Mouse (Mus musculus) left cerebral cortex, postnatal 25 days (tissue): ENCODE results near the gene Rbx1. TPM values are rescaled to one million over a fixed set of nuclear protein-coding genes. Genes with fewer than 3 reads are reported as not detected.
"Not testable (repeated sequence)": the region's sequence is repeated elsewhere in the genome, so short reads cannot be mapped to it uniquely, and the experiment has no call there.

ENCODE experiments used
- DNase-seq, 2 experiments: peaks; one replicate each; pipeline ENCODE4 v3.0.0; 2022; ENCODE audit warnings: low spot score in 2 of 2, mixed read lengths in 1 of 2
- intact Hi-C: fragments of 180-260 bp; cut with DNase I; formaldehyde crosslinking; loops from one replicate; pipeline ENCODE4 v1.15.1; 2025
- total RNA-seq, 2 experiments: library from RNA; stranded (reverse); gene quantifications; 2 replicates each; pipeline ENCODE4 v1.2.3; 2021

The Rbx1 gene
- total RNA-seq, 2 experiments from 2014 or later = 132 to 133 TPM

DNA sequence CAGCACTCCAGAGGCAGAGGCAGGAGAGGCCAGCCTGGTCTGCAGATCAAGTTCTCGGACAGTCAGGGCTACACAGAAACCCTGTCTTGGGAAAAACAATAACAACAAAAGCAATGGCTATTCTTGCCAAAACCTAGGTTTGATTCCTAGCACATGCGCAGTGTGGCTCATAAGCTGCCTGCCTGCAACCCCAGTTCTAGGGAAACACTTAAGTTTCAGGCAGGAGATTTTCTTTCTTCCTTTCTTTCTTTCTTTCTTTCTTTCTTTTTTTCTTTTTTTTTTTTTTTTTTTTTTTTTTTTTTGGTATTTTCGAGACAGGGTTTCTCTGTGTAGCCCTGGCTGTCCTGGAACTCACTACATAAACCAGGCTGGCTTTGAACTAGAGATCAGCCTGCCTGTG is 14.2 kb downstream of the Rbx1 start:
- intact Hi-C loops, DNase-seq: not testable (repeated sequence)

GRCm38 (mm10) chr15:81480977-81481379 is 14.9 kb downstream of the Rbx1 start:
- DNase-seq = peak in 1 of 2 experiments; percentile 47
- intact Hi-C loops = no loop called here

GRCm38 (mm10) chr15:81482966-81483365 is 16.9 kb downstream of the Rbx1 start:
- intact Hi-C loops = no loop called here
- no peak for DNase-seq

DNA sequence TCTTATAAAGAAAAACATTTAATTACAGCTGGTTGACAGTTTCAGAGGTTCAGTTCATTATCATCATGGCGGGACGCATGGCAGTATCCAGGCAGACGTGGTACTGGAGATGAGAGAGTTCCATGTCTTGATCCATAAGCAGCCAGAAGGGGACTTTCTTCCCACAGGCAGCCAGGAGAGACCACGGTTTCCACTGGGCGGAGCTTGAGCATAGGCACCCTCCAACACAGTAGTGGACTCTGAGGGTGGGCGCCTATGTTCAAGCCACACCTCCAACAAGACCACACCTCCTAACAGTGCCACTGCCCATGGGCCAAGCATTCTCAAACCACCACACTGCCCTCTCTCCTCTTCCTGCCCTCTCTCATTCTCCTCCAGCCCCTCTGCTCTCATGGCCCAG is 17.6 kb downstream of the Rbx1 start:
- DNase-seq = no peak
- intact Hi-C loops = no loop called here

DNA sequence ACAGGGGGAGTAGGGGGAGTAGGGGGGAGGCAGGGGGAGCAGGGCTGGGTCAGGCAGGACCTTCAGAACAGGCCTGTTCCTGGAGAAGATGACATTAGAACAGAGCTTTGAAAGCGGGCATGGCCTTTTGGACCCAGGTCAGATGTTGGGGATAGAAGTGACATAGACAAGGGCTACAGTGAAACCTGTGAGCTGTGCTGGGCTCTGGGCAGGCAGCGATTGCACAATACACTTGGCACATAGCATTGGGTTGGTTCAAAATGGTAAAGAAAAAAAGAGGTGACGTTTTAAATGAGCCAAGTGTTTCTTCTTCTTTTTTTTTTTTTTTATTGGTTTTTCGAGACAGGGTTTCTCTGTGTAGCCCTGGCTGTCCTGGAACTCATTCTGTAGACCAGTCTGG is 19.4 kb downstream of the Rbx1 start:
- intact Hi-C loops = no loop called here
- no peak for DNase-seq

- intact Hi-C loops = no loop called here
- no peak for DNase-seq
These were observed 37.4 kb downstream of the Rbx1 start for GRCm38 (mm10) chr15:81503466-81503865.

GRCm38 (mm10) chr15:81503995-81504394 is 37.9 kb downstream of the Rbx1 start:
- no peak for DNase-seq

GRCm38 (mm10) chr15:81507201-81507600 is 41.1 kb downstream of the Rbx1 start:
- DNase-seq = no peak
- intact Hi-C loops = no loop called here

More at GRCm38 (mm10) chr15:81503995-81504394, 37.9 kb downstream of the Rbx1 start:
- intact Hi-C loops = no loop called here

DNA sequence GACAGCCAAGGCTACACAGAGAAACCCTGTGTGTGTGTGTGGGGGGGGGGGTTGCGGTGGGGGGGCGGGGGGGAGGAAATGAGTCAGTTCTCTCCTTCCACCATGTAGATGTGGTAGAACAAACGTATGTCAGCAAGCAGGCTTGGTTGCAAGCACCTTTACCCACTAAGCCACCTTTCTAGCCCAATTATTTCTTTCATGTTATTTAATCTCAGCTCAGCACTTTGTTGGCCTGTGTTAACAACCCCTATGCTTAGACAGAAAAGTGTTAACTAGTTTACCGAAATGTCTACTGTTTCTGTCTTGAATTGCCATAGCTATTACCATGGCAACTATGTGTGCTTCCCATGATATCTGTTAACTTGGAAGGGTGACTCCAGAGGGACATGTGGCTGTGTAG is 44.5 kb downstream of the Rbx1 start:
- no peak for DNase-seq
- intact Hi-C loops = loop anchor here (5.0 kb wide), 1 partner anchor 33 kb away; no protein-coding TSS in a partner anchor

DNA sequence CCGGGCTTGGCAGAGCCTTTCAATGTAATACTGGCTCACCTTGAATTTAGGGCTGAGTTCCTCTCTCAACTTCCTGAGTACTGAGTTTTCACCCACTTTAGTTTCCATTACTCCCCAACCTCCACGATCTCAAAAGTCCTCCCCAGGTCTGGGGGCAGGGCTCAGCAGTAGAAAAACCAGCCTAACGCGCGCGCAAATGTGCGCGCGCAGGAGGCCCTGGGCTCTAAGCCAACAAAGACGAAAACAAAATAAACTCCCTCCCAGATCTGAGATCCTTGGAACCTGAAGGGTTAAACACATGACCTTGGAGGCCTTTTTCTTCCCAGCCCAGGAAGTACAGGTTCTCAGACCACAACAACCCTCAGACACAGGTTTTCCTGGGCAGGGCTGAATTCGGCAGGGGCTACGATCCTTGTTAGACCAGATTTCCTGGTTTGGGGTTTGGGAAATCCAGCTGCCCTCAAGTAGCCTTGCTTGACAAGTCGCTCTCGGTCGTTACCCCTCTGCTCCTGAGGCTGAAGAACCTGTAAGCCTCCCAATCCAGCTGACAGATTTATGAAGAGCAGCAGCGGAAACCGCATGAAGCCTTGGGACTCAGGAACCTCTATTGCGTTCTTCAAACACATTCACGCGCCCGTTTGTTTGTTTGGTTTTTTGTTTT is 45.6 kb downstream of the Rbx1 start:
- intact Hi-C loops = loop anchor here (5.0 kb wide), 1 partner anchor 34 kb away; no protein-coding TSS in a partner anchor
- no peak for DNase-seq

DNA sequence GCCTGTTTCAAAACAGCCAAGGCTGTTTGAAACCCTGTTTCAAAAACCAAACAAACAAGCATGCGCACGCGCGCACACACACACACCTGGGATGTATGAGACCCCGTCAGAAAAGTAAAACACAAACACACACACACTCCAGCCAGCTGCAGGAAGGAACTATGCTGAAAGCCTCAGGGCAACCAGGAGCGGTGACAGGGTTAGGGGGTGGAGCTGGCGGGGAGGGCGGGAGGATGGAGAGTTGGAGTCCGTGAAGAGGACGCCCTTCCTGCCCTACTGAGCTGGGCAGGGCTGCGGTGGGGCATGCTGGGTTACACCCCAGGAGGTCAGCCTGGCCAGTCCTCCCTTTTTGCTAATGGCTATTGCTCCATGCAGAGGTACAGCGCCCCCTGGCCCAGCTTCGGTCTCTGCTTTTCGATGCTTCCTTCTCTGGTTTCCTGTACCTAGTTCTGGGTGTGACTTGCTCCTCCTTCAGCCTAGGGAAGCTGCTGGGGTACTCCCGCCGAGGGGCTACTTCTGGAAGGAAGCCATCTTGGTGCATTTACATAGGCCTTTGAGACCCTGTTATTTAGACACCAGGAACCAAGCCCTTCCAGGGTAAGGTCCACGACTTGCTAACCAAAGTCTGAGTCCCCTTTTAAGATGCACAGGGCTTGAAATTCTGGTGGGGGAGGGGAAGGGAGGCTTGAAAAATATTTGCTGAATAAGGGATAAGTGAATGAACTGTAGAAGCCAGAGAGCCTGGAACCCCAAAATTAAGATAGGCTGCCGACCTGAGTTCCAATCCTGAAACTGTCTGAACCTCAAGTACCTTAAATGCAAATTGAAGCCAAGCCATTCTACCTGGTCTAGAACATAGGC is 48.2 kb downstream of the Rbx1 start:
- intact Hi-C loops = loop anchor here (5.0 kb wide), 1 partner anchor 37 kb away; no protein-coding TSS in a partner anchor
- peak; percentile 43 to 52 for DNase-seq

GRCm38 (mm10) chr15:81515221-81515620 is 49.1 kb downstream of the Rbx1 start:
- intact Hi-C loops = no loop called here
- no peak for DNase-seq

- intact Hi-C loops = no loop called here
These were observed 51.9 kb downstream of the Rbx1 start for GRCm38 (mm10) chr15:81518031-81518430.

DNA sequence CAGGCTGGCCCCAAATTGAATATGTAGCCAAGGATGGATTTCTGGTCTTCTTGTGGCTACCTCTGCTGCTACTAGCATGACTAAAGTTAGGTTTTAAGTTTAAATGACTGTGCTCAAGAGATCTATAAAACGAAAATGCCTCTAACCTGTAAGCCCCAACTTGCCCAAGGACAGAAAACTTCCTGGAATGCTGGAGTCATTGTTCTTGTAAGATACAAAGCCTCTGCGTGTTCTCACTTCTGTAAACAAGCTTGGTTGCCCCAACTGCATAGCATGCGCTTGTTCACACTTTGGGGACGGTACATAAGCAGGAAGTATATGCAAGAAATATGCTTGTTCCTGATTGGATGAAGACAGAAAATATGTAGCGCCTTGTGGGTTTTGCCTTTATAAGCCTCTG is 52.7 kb downstream of the Rbx1 start:
- no peak for DNase-seq
- intact Hi-C loops = no loop called here

More at GRCm38 (mm10) chr15:81518031-81518430, 51.9 kb downstream of the Rbx1 start:
- no peak for DNase-seq

DNA sequence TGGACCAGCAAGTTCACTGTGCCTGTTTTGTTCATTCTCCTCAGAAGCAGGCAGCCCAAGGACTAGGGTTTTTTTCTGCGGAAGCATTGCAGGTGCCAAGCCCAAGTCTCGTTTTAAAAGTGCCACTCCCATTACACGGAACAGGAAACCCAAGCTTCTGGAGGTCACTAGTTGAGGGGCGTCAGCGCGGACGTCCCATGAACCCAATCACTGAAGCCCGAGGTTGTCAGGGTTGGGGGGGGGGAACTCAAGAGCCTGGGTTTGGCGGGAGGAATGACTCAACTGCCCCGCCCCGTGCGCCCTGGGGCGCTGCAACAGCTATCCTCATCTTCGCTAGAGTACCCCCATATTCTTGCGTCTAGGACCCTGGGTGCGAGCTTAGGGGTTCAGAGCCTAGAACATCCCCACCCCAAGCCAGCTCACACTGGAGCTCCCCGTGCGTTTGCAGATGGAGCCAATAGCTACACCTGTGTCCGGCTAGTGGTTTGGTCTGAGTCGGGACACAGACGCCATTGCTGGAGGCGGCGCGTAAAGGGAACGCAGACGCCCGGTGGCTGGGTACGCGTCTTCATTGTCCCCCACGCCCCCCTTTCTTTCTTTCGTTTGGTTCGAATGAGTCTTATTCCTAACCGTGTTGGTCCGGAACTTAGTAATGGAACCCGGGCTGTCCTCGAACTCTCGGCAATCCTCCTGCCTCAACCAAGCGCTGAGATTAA is 56.1 kb downstream of the Rbx1 start:
- intact Hi-C loops = no loop called here
- DNase-seq = peak; percentile 6 to 16

DNA sequence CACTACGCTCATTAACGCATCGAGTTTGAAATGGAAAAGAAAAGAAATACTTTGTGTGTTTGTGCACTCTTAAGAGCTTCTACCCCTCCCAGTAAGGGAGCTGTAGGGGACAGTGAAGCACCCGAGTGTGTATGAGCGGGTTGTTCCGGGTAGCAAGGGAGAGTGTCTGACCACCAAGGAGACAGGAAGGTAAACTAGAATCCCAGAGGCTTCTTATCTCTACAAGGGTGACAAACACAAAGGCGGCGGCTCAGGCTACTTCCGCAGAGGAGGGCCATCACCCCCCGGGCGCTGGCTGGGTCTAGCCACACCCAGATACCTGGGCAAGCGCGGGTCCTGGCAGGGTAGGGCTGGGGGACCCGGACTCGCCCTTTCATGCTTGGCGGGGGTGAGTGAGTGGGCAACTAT is 56.7 kb downstream of the Rbx1 start:
- DNase-seq = no peak
- intact Hi-C loops = loop anchor here (1.0 kb wide), 1 partner anchor 63 kb away; the partner anchor contains the start of gene Ep300

DNA sequence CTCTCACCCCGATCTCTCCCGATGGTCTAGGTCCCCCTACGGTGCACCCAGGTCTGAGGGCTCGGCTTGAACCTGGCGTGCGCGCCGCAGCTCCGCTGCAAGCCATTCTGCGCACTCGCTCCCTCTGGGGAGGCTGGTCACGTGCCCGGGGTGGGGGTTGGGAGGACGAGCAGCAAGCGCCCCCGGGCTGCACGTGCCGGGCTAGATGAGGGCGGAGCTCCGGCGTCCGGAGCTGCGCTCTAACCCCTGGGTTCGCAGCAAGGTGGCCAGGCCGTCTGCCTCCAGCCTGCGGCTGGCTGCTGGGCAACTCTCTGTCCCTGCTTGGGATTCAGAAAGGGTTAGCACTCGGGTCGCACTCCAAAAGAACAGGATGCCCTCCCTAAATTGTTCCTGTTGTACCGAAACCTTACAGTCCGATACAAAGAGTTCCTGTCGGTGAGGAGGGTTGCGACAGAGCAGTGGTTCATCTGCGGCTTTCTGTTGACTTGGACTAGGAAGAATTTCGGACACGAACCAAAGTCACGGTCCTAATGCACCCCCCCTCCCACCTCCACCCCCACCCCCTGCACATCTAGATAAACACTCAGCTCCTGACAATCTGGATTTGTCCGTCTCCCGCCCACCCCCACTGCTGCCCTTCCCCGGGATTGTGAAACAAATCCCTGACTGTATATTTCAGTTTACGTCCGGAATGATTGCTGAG is 57.2 kb downstream of the Rbx1 start:
- DNase-seq = peak; percentile 91
- intact Hi-C loops = loop anchor here (1.0 kb wide), 1 partner anchor 62 kb away; the partner anchor contains the start of gene Ep300

- intact Hi-C loops = loop anchor here (1.0 kb wide), 1 partner anchor 61 kb away; the partner anchor contains the start of gene Ep300
- no peak for DNase-seq
These were observed 57.8 kb downstream of the Rbx1 start for GRCm38 (mm10) chr15:81523901-81524300.
